Comparison of ENCODE assay signal across 8 mouse cellular contexts in the genomic region with DNA sequence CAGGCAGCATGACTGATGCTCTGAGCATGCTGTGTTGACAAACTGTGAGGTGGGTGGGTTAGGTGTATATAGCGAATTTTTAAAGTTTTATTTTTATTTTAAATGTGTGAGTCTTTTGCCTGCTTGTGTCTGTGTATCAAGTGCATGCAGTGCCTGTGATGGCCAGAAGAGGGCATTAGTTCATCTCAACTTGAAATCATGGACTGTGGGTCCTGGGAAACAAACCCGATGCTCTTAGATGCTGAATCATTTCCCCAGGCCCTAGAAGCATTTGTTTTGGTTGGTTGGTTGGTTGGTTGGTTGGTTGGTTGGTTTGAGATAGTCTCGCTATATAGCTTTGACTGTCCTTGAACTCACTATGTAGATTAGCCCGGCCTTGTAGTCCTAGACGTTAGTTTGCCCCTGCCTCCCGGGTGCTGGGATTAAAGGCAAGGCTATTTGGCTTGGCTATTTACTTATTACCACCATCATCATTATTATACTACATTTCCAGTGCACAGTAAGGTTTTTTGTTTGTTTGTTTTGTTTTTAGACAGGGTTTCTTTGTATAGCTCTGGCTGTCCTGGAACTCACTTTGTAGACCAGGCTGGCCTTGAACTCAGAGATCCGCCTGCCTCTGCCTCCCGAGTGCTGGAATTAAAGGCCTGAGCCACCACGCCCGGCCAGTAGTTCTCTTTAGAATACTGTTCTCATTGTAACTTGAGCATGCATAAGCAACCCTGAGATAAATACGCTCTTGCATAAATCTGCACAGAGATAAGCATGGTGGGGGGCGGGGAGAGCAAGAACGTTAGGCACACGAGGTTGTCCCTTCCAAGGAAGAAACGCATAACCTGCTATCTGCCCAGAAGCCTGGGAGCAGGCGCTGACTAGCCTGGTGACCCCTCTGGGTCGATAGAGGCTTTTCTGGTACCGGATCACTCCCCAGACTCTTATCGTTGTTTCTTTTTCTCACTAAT. TPM values are rescaled to one million over a fixed set of nuclear protein-coding genes. Genes with fewer than 3 reads are reported as not detected.
DNase-seq lines count a peak whose midpoint lies in the region; ATAC-seq lines count a peak whose summit lies in the region.

No protein-coding gene starts in this region.

- peak; percentile 61 for ATAC-seq in common myeloid progenitor, adult 5-6 weeks (replicated peaks; ENCODE audit: low read depth, poor library complexity, severe bottlenecking)
- ATAC-seq in monocyte, adult 5-6 weeks (replicated peaks; ENCODE audit: insufficient number of reproducible peaks, low FRiP score, low TSS enrichment, poor library complexity, severe bottlenecking): peak; percentile 75

- peak; percentile 37 to 74 for DNase-seq in heart, adult 18-20 months
- DNase-seq in heart, adult 11 months: no peak
- DNase-seq in 3134 (ENCODE audit: extremely low read depth, insufficient read length, low spot score): peak; percentile 30
- DNase-seq in NIH3T3 (ENCODE audit: low read depth): peak; percentile 77
- DNase-seq in kidney, postnatal 14 days: peak; percentile 72
- DNase-seq in urinary bladder, postnatal 10 days (ENCODE audit: low spot score): no peak

RNA-seq across cellular contexts. Expression of gene Mgarp, which starts 21.0 kb away (rescaled TPM):
- total RNA-seq in heart, adult 18-20 months (2021): under 1 TPM; 0.31 to 0.35 TPM
- total RNA-seq in common myeloid progenitor, adult 5-6 weeks (2017): not detected in 2 replicates
- 1.5 TPM in 1 of 3 replicates, not detected in the others for total RNA-seq in monocyte, adult 5-6 weeks (2017)

RNA-seq across cellular contexts. Expression of gene Ndufc1, which starts 33.2 kb away (rescaled TPM):
- 1,000 to 10,000 TPM; 1,753 to 1,760 TPM for total RNA-seq in heart, adult 18-20 months (2021)
- 22.7 and 50.2 TPM in 2 replicates for total RNA-seq in common myeloid progenitor, adult 5-6 weeks (2017)
- total RNA-seq in monocyte, adult 5-6 weeks (2017): 31.4 to 81.5 TPM (median 60.3 TPM) in 3 replicates

RNA-seq across cellular contexts. Expression of gene Elf2, which starts 35.1 kb away (rescaled TPM):
- total RNA-seq in heart, adult 18-20 months (2021): 10 to 100 TPM; 54.7 to 57.0 TPM
- total RNA-seq in common myeloid progenitor, adult 5-6 weeks (2017): 123 and 129 TPM in 2 replicates
- total RNA-seq in monocyte, adult 5-6 weeks (2017): 183 to 185 TPM (median 183 TPM) in 3 replicates

RNA-seq across cellular contexts. Expression of gene Naa15, which starts 39.4 kb away (rescaled TPM):
- 10 to 100 TPM; 54.8 TPM for total RNA-seq in heart, adult 18-20 months (2021)
- 193 and 245 TPM in 2 replicates for total RNA-seq in common myeloid progenitor, adult 5-6 weeks (2017)
- 61.2 to 95.8 TPM (median 67.4 TPM) in 3 replicates for total RNA-seq in monocyte, adult 5-6 weeks (2017)

Comparison
In these comparisons a context has a peak if more than half of its experiments do, and no peak if none do; other contexts are left out.
1. DNase-seq: peak in heart, adult 18-20 months (2 of 2), 3134 (single experiment), NIH3T3 (single experiment) and kidney, postnatal 14 days (single experiment); none in heart, adult 11 months (single experiment) and urinary bladder, postnatal 10 days (single experiment).
2. RNA of gene Ndufc1, which starts 33.2 kb away (total RNA-seq): 1,753 to 1,760 TPM in heart, adult 18-20 months; 31.4 to 81.5 TPM in monocyte, adult 5-6 weeks and 22.7 to 50.2 TPM in common myeloid progenitor, adult 5-6 weeks; every median in the first group is over 10 times any median in the second.